Mouse (Mus musculus) ES-Bruce4 (cell line): ENCODE results near the gene Zfp654.

Experiments used
- CTCF ChIP-seq: IDR thresholded peaks from one replicate; pipeline ENCODE4 v1.8.1; 2011; ENCODE audit warnings: low read depth, low read length
- POLR2A ChIP-seq: IDR thresholded peaks from one replicate; pipeline ENCODE4 v1.8.1; 2011; ENCODE audit warnings: low read length; ENCODE audit not compliant: insufficient read depth

DNA sequence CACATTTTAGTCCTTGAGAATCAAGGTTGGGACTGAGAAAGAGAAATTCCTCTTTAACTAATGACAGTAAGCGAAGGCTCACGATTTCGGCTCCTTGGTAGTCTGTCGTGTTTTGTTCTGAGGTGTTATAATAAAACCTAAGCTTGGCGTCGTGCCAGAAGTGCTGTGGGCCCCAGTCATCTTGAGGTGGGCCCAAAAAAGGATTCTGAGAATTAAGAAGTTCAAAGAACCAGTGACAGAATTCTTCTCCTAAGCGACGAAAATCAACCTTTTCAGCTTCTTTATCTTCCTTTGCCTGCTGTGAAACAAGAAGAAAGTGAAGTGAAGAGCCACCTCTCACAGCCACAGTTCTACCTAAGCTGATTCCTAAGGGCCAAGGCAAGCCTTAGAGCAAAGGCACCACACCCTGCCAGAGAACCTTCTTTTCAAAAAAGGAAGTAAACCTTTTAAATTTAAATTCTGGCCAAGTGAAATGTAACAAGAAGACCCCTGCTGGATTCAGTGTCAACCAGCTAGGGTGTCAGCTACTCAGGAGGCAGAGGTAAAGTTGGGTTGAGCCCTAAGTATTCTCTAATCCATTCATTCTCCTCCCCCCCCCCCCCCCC, 84.7 kb downstream of the Zfp654 start:
- TF ChIP-seq POLR2A = no peak
- TF ChIP-seq CTCF = no peak
